Mouse (Mus musculus): Measurements from ENCODE around the gene Uvrag. TPM values are rescaled to one million over a fixed set of nuclear protein-coding genes. Genes with fewer than 3 reads are reported as not detected.
A peak's percentile ranks its signal among the peaks of the same experiment; 100 is the strongest.
"Not testable (repeated sequence)": the region's sequence is repeated elsewhere in the genome, so short reads cannot be mapped to it uniquely, and the experiment has no call there.

Uvrag gene
- total and polyA plus RNA-seq, 3 experiments = 5.9 to 22.1 (median 21.0) TPM

- no peak overlapping the region for H3K9ac ChIP-seq (ENCODE audit: low read depth, low read length)
- WGBS = 34% methylated on average over 7 of the region's 7 CpGs
- H3K4me1 ChIP-seq (ENCODE audit: control insufficient read depth, insufficient read depth, low read length) = peaks cover 3% of the 10 kb centered on the region
- DNase-seq = no peak
- no peaks in the 10 kb centered on the region for H3K27me3 ChIP-seq (ENCODE audit: control insufficient read depth, insufficient read depth, low read length)
- no peaks in the 10 kb centered on the region for H3K36me3 ChIP-seq (ENCODE audit: control insufficient read depth, insufficient read depth, low read length)
- H3K4me3 ChIP-seq = no peak overlapping the region
- TF ChIP-seq CTCF (IDR thresholded peaks at IDR 0.05) (peak; percentile 65), POLR2A (IDR thresholded peaks at IDR 0.05; ENCODE audit: insufficient read depth, low read depth, low read length) (no peak)
- H3K27ac ChIP-seq = no peak overlapping the region
- intact Hi-C loops (cut with DNase I) = no loop called here
- H3K79me2 ChIP-seq (replicated peaks; ENCODE audit: control insufficient read depth, insufficient read depth, low read length) = peaks cover 2% of the 10 kb centered on the region
Observed at GRCm38 (mm10) chr7:99073734-99074372, 67.1 kb downstream of the Uvrag start.

- Histone ChIP-seq H3K27me3 (ENCODE audit: control insufficient read depth, insufficient read depth, low read length) (no peaks in the 10 kb centered on the region), H3K4me1 (ENCODE audit: control insufficient read depth, insufficient read depth, low read length) (peaks cover 12% of the 10 kb centered on the region), H3K79me2 (replicated peaks; ENCODE audit: control insufficient read depth, insufficient read depth, low read length) (peaks cover 3% of the 10 kb centered on the region), H3K4me3 (no peak overlapping the region), H3K9ac (ENCODE audit: low read depth, low read length) (no peak overlapping the region), H3K27ac (peak overlapping the region; percentile 7), H3K36me3 (ENCODE audit: control insufficient read depth, insufficient read depth, low read length) (peaks cover 6% of the 10 kb centered on the region; the same call in 1 of the 2 replicates)
- 47% methylated on average over 7 of the region's 7 CpGs for WGBS
- peak in 1 of 2 experiments; percentile 26 for DNase-seq
- intact Hi-C loops (cut with DNase I) = no loop called here
- no peak for TF ChIP-seq CTCF (IDR thresholded peaks at IDR 0.05)
- no peak for TF ChIP-seq EP300 (IDR thresholded peaks at IDR 0.05; ENCODE audit: insufficient read depth, low read depth, low read length)
- TF ChIP-seq POLR2A (IDR thresholded peaks at IDR 0.05; ENCODE audit: insufficient read depth, low read depth, low read length) = no peak
Observed at GRCm38 (mm10) chr7:99067710-99068109, 73.2 kb downstream of the Uvrag start.

- WGBS = 31% methylated on average over 2 of the region's 2 CpGs
- Histone ChIP-seq H3K79me2 (replicated peaks; ENCODE audit: control insufficient read depth, insufficient read depth, low read length) (peaks cover 3% of the 10 kb centered on the region), H3K9ac (ENCODE audit: low read depth, low read length) (no peak overlapping the region), H3K27me3 (ENCODE audit: control insufficient read depth, insufficient read depth, low read length) (no peaks in the 10 kb centered on the region), H3K4me3 (no peak overlapping the region), H3K4me1 (ENCODE audit: control insufficient read depth, insufficient read depth, low read length) (peaks cover 10% of the 10 kb centered on the region), H3K36me3 (ENCODE audit: control insufficient read depth, insufficient read depth, low read length) (peaks cover 6% of the 10 kb centered on the region; the same call in 1 of the 2 replicates), H3K27ac (no peak overlapping the region; the same call in none of the 2 replicates)
- no peak for DNase-seq
- intact Hi-C loops (cut with DNase I) = no loop called here
- TF ChIP-seq EP300 (IDR thresholded peaks at IDR 0.05; ENCODE audit: insufficient read depth, low read depth, low read length) (no peak), POLR2A (IDR thresholded peaks at IDR 0.05; ENCODE audit: insufficient read depth, low read depth, low read length) (no peak), CTCF (IDR thresholded peaks at IDR 0.05) (no peak)
Observed at GRCm38 (mm10) chr7:99065920-99066319, 75.0 kb downstream of the Uvrag start.

GRCm38 (mm10) chr7:99065391-99065831 lies 75.5 kb downstream of the Uvrag start:
- H3K9ac ChIP-seq (ENCODE audit: low read depth, low read length) = no peak overlapping the region
- TF ChIP-seq CTCF (IDR thresholded peaks at IDR 0.05) (no peak), POLR2A (IDR thresholded peaks at IDR 0.05; ENCODE audit: insufficient read depth, low read depth, low read length) (no peak), EP300 (IDR thresholded peaks at IDR 0.05; ENCODE audit: insufficient read depth, low read depth, low read length) (no peak)
- peaks cover 10% of the 10 kb centered on the region for H3K4me1 ChIP-seq (ENCODE audit: control insufficient read depth, insufficient read depth, low read length)
- peaks cover 3% of the 10 kb centered on the region for H3K79me2 ChIP-seq (replicated peaks; ENCODE audit: control insufficient read depth, insufficient read depth, low read length)
- 45% methylated on average over 11 of the region's 11 CpGs for WGBS
- no peak overlapping the region for H3K4me3 ChIP-seq
- H3K36me3 ChIP-seq (ENCODE audit: control insufficient read depth, insufficient read depth, low read length) = peaks cover 6% of the 10 kb centered on the region; the same call in 1 of the 2 replicates
- no peak overlapping the region; the same call in none of the 2 replicates for H3K27ac ChIP-seq
- H3K27me3 ChIP-seq (ENCODE audit: control insufficient read depth, insufficient read depth, low read length) = no peaks in the 10 kb centered on the region
- intact Hi-C loops (cut with DNase I) = no loop called here
- no peak for DNase-seq

- 84% methylated on average over 3 of the region's 3 CpGs for WGBS
- Histone ChIP-seq H3K9ac (ENCODE audit: low read depth, low read length) (no peak overlapping the region), H3K4me3 (no peak overlapping the region)
Observed at GRCm38 (mm10) chr7:99064795-99065194, 76.1 kb downstream of the Uvrag start.

GRCm38 (mm10) chr7:99062263-99062662 lies 78.7 kb downstream of the Uvrag start:
- H3K9ac ChIP-seq (ENCODE audit: low read depth, low read length); H3K36me3 ChIP-seq (ENCODE audit: control insufficient read depth, insufficient read depth, low read length); intact Hi-C loops (cut with DNase I); H3K79me2 ChIP-seq (replicated peaks; ENCODE audit: control insufficient read depth, insufficient read depth, low read length); DNase-seq; H3K4me3 ChIP-seq; H3K27ac ChIP-seq; H3K27me3 ChIP-seq (ENCODE audit: control insufficient read depth, insufficient read depth, low read length); H3K4me1 ChIP-seq (ENCODE audit: control insufficient read depth, insufficient read depth, low read length): not testable (repeated sequence)
- peak; percentile 49 for TF ChIP-seq CTCF (IDR thresholded peaks at IDR 0.05)
- WGBS = 88% methylated on average over 3 of the region's 3 CpGs

More at GRCm38 (mm10) chr7:99064795-99065194, 76.1 kb downstream of the Uvrag start:
- H3K36me3 ChIP-seq (ENCODE audit: control insufficient read depth, insufficient read depth, low read length) = peaks cover 6% of the 10 kb centered on the region; the same call in 1 of the 2 replicates
- intact Hi-C loops (cut with DNase I) = no loop called here
- H3K27ac ChIP-seq = no peak overlapping the region
- H3K27me3 ChIP-seq (ENCODE audit: control insufficient read depth, insufficient read depth, low read length) = no peaks in the 10 kb centered on the region
- DNase-seq = no peak
- H3K79me2 ChIP-seq (replicated peaks; ENCODE audit: control insufficient read depth, insufficient read depth, low read length) = peaks cover 3% of the 10 kb centered on the region
- peaks cover 10% of the 10 kb centered on the region for H3K4me1 ChIP-seq (ENCODE audit: control insufficient read depth, insufficient read depth, low read length)
- TF ChIP-seq CTCF (IDR thresholded peaks at IDR 0.05) (no peak), POLR2A (IDR thresholded peaks at IDR 0.05; ENCODE audit: insufficient read depth, low read depth, low read length) (no peak), EP300 (IDR thresholded peaks at IDR 0.05; ENCODE audit: insufficient read depth, low read depth, low read length) (no peak)

Measured in heart, adult 2 months (tissue).